ENCODE assay signal across 18 mouse cellular contexts in genomic region chr9:71710776-71711175, GRCm38 (mm10).
A peak's percentile ranks its signal among the peaks of the same experiment; 100 is the strongest.
DNase-seq lines count a peak whose midpoint lies in the region; ATAC-seq lines count a peak whose summit lies in the region.
"Had no signal": no experiment of that assay in that cellular context is flagged by ENCODE, and none has a peak within 500 bp of the region (broad histone marks: within the 10 kb centered on the region; RNA-seq: fewer than 3 reads in every experiment).

No protein-coding gene starts in this region.

- DNase-seq in embryo, embryonic 10 days (ENCODE audit: low spot score) = peak; percentile 8
- no peak for DNase-seq in embryo, embryonic 10.5 days (ENCODE audit: low spot score)
- no peak for DNase-seq in kidney, adult 18-20 months
- no peak for DNase-seq in cerebellum, postnatal 25 days
- DNase-seq: cerebellum, adult 9-11 months; gastrocnemius, adult 2 months; heart, postnatal 14 days; kidney, postnatal 10 days; left cerebral cortex, postnatal 4 days; right cerebral cortex, postnatal 4 days had no signal

- H3K27me3 ChIP-seq in kidney, embryonic 15.5 days = no peaks in the 10 kb centered on the region
- H3K27me3 ChIP-seq in limb, embryonic 15.5 days = no peaks in the 10 kb centered on the region
- H3K27me3 ChIP-seq in stomach, embryonic 15.5 days (replicated peaks) = no peaks in the 10 kb centered on the region
- H3K27me3 ChIP-seq: forebrain, embryonic 15.5 days; midbrain, embryonic 15.5 days; neural tube, embryonic 12.5 days had no signal

- H3K4me1 ChIP-seq in kidney, embryonic 15.5 days = no peaks in the 10 kb centered on the region
- H3K4me1 ChIP-seq in limb, embryonic 15.5 days = no peaks in the 10 kb centered on the region
- no peaks in the 10 kb centered on the region for H3K4me1 ChIP-seq in stomach, embryonic 15.5 days
- H3K4me1 ChIP-seq: forebrain, embryonic 15.5 days; midbrain, embryonic 15.5 days; neural tube, embryonic 12.5 days had no signal

- 93% methylated on average over 10 of the region's 10 CpGs for WGBS in kidney, embryonic 15.5 days
- WGBS in limb, embryonic 15.5 days = 76% methylated on average over 10 of the region's 10 CpGs
- WGBS in stomach, embryonic 15.5 days = 64% methylated on average over 10 of the region's 10 CpGs

- no peak overlapping the region for H3K4me2 ChIP-seq in kidney, embryonic 15.5 days
- H3K4me2 ChIP-seq in limb, embryonic 15.5 days = no peak overlapping the region
- no peak overlapping the region for H3K4me2 ChIP-seq in stomach, embryonic 15.5 days
- H3K4me2 ChIP-seq: forebrain, embryonic 15.5 days; midbrain, embryonic 15.5 days; neural tube, embryonic 12.5 days had no signal

- no peak for ATAC-seq in kidney, embryonic 15.5 days (replicated peaks; ENCODE audit: low FRiP score)
- ATAC-seq in limb, embryonic 15.5 days (ENCODE audit: insufficient number of reproducible peaks, low FRiP score, low TSS enrichment, low read depth) = 0 out of 2 replicates have a peak, but pooled peaks have one; percentile 14
- peak; percentile 43; the same call in 1 of the 2 replicates for ATAC-seq in stomach, embryonic 15.5 days (ENCODE audit: insufficient read depth, low FRiP score, low read depth)
- ATAC-seq in monocyte, adult 5-6 weeks (replicated peaks; ENCODE audit: insufficient number of reproducible peaks, low FRiP score, low TSS enrichment, poor library complexity, severe bottlenecking) = no peak
- ATAC-seq: forebrain, embryonic 15.5 days; midbrain, embryonic 15.5 days had no signal

- H3K9me3 ChIP-seq in kidney, embryonic 15.5 days (replicated peaks) = no peaks in the 10 kb centered on the region
- no peaks in the 10 kb centered on the region for H3K9me3 ChIP-seq in limb, embryonic 15.5 days
- H3K9me3 ChIP-seq in stomach, embryonic 15.5 days = no peaks in the 10 kb centered on the region
- H3K9me3 ChIP-seq: forebrain, embryonic 15.5 days; midbrain, embryonic 15.5 days; neural tube, embryonic 12.5 days had no signal

- no peak overlapping the region for H3K4me3 ChIP-seq in kidney, embryonic 15.5 days (replicated peaks)
- no peak overlapping the region for H3K4me3 ChIP-seq in limb, embryonic 15.5 days
- no peak overlapping the region for H3K4me3 ChIP-seq in stomach, embryonic 15.5 days (replicated peaks)
- H3K4me3 ChIP-seq: forebrain, embryonic 15.5 days; gastrocnemius, adult 2 months; midbrain, embryonic 15.5 days; neural tube, embryonic 12.5 days had no signal

- H3K36me3 ChIP-seq in kidney, embryonic 15.5 days = peaks cover 35% of the 10 kb centered on the region
- peaks cover 12% of the 10 kb centered on the region; the same call in 1 of the 2 replicates for H3K36me3 ChIP-seq in limb, embryonic 15.5 days
- H3K36me3 ChIP-seq in stomach, embryonic 15.5 days = 0 out of 2 replicates have a peak, but pooled peaks cover 3% of the 10 kb centered on the region
- H3K36me3 ChIP-seq: forebrain, embryonic 15.5 days; midbrain, embryonic 15.5 days; neural tube, embryonic 12.5 days had no signal

- peak overlapping the region; percentile 41 for H3K27ac ChIP-seq in kidney, embryonic 15.5 days
- no peak overlapping the region for H3K27ac ChIP-seq in limb, embryonic 15.5 days
- H3K27ac ChIP-seq in stomach, embryonic 15.5 days = no peak overlapping the region
- H3K27ac ChIP-seq: forebrain, embryonic 15.5 days; gastrocnemius, adult 2 months; macrophage; midbrain, embryonic 15.5 days; neural tube, embryonic 12.5 days had no signal

- H3K9ac ChIP-seq in kidney, embryonic 15.5 days = no peak overlapping the region
- no peak overlapping the region for H3K9ac ChIP-seq in limb, embryonic 15.5 days
- H3K9ac ChIP-seq in stomach, embryonic 15.5 days = no peak overlapping the region
- H3K9ac ChIP-seq: forebrain, embryonic 15.5 days; midbrain, embryonic 15.5 days; neural tube, embryonic 12.5 days had no signal

Comparison
In these comparisons a context has a peak if more than half of its experiments do, and no peak if none do; other contexts are left out.
1. ATAC-seq: peak in limb, embryonic 15.5 days (single experiment) and stomach, embryonic 15.5 days (single experiment); none in kidney, embryonic 15.5 days (single experiment) and monocyte, adult 5-6 weeks (single experiment).